Mouse (Mus musculus) lung, embryonic 15.5 days (tissue): Measurements from ENCODE around the gene Itga3. TPM values are rescaled to one million over a fixed set of nuclear protein-coding genes. Genes with fewer than 3 reads are reported as not detected.

ENCODE experiments used
- ATAC-seq: fragments of 200-750 bp; cut with Nextera tagmentation; 2 replicates; pipeline ENCODE4 v1.8.0; 2017; ENCODE audit warnings: moderate number of reproducible peaks, borderline replicate concordance; ENCODE audit not compliant: low FRiP score, low TSS enrichment; ENCODE audit errors: extremely low read depth
- H3K27ac ChIP-seq: fragments of 300-500 bp; sonication (generic); 2 replicates; pipeline ENCODE4 v1.5.1; 2015; ENCODE audit warnings: moderate library complexity, mild to moderate bottlenecking, inconsistent platforms
- H3K27me3 ChIP-seq: fragments of 300-500 bp; sonication (generic); 2 replicates; pipeline ENCODE4 v1.6.1; 2015; ENCODE audit warnings: inconsistent platforms
- H3K36me3 ChIP-seq: fragments of 300-500 bp; sonication (generic); 2 replicates; pipeline ENCODE4 v1.6.1; 2015; ENCODE audit warnings: inconsistent platforms
- H3K4me1 ChIP-seq: fragments of 300-500 bp; sonication (generic); 2 replicates; pipeline ENCODE4 v1.6.1; 2015; ENCODE audit warnings: inconsistent platforms
- H3K4me2 ChIP-seq: fragments of 300-500 bp; sonication (generic); 2 replicates; pipeline ENCODE4 v1.6.1; 2015; ENCODE audit warnings: inconsistent platforms, mild to moderate bottlenecking, moderate library complexity
- H3K4me3 ChIP-seq: fragments of 300-500 bp; sonication (generic); 2 replicates; pipeline ENCODE4 v1.5.1; 2015; ENCODE audit warnings: mild to moderate bottlenecking, inconsistent platforms
- H3K9ac ChIP-seq: fragments of 300-500 bp; sonication (generic); 2 replicates; pipeline ENCODE4 v1.6.1; 2015; ENCODE audit warnings: inconsistent platforms
- H3K9me3 ChIP-seq: fragments of 300-500 bp; sonication (generic); 2 replicates; pipeline ENCODE4 v1.6.1; 2016; ENCODE audit warnings: inconsistent platforms
- WGBS: fragments of 180-500 bp; shearing (Covaris S2); methylation state at CpG from one replicate; pipeline ENCODE4 v1.1.7; 2015; 5-methylcytosine and 5-hydroxymethylcytosine counted together
- polyA plus RNA-seq: library from polyadenylated mRNA; unstranded; fragments of >200 nt; fragmentation: Nextera tagmentation; extraction: Ambion mirVana; gene quantifications from 2 replicates; pipeline ENCODE4 v1.2.1, GENCODE M21; 2015

The Itga3 gene
- polyA plus RNA-seq, 1 experiment from 2014 or later, result 27.3 TPM

- peak overlapping the region; percentile 78 for H3K9ac ChIP-seq
- peak; percentile 29; the same call in 1 of the 2 replicates for ATAC-seq
- H3K27ac ChIP-seq, result peak overlapping the region; percentile 95
- peak overlapping the region; percentile 74 for H3K4me3 ChIP-seq
- 25% methylated on average over 15 of the region's 15 CpGs for WGBS
- no peaks in the 10 kb centered on the region for H3K9me3 ChIP-seq
- peaks cover 12% of the 10 kb centered on the region for H3K36me3 ChIP-seq
- peak overlapping the region; percentile 96 for H3K4me2 ChIP-seq
- H3K27me3 ChIP-seq, result no peaks in the 10 kb centered on the region
- H3K4me1 ChIP-seq, result peaks cover 42% of the 10 kb centered on the region
Measured at GRCm38 (mm10) chr11:95008661-95009628, 67.7 kb downstream of the Itga3 start.

GRCm38 (mm10) chr11:95007418-95007817 is 69.2 kb downstream of the Itga3 start:
- no peak overlapping the region for H3K4me2 ChIP-seq
- WGBS, result 47% methylated on average over 3 of the region's 3 CpGs
- H3K9ac ChIP-seq, result no peak overlapping the region
- no peaks in the 10 kb centered on the region for H3K27me3 ChIP-seq
- no peak for ATAC-seq
- H3K4me1 ChIP-seq, result peaks cover 42% of the 10 kb centered on the region
- no peaks in the 10 kb centered on the region for H3K9me3 ChIP-seq
- peak overlapping the region; percentile 67; the same call in 1 of the 2 replicates for H3K27ac ChIP-seq
- H3K4me3 ChIP-seq, result no peak overlapping the region
- H3K36me3 ChIP-seq, result peaks cover 25% of the 10 kb centered on the region

GRCm38 (mm10) chr11:95006525-95007219 is 69.9 kb downstream of the Itga3 start:
- no peaks in the 10 kb centered on the region for H3K27me3 ChIP-seq
- ATAC-seq, result peak; percentile 61; the same call in 1 of the 2 replicates
- peaks cover 37% of the 10 kb centered on the region for H3K4me1 ChIP-seq
- peak overlapping the region; percentile 67 for H3K4me2 ChIP-seq
- H3K4me3 ChIP-seq, result peak overlapping the region; percentile 40
- peak overlapping the region; percentile 67 for H3K27ac ChIP-seq
- H3K9ac ChIP-seq, result peak overlapping the region; percentile 30
- no peaks in the 10 kb centered on the region for H3K9me3 ChIP-seq
- H3K36me3 ChIP-seq, result peaks cover 33% of the 10 kb centered on the region
- WGBS, result 1% methylated on average over 27 of the region's 27 CpGs

GRCm38 (mm10) chr11:95006038-95006437 is 70.6 kb downstream of the Itga3 start:
- Histone ChIP-seq H3K4me1 (peaks cover 33% of the 10 kb centered on the region), H3K9me3 (no peaks in the 10 kb centered on the region), H3K4me3 (peak overlapping the region; percentile 40), H3K27me3 (no peaks in the 10 kb centered on the region), H3K9ac (peak overlapping the region; percentile 16; the same call in 1 of the 2 replicates), H3K36me3 (peaks cover 38% of the 10 kb centered on the region), H3K27ac (peak overlapping the region; percentile 67), H3K4me2 (peak overlapping the region; percentile 67)
- no peak for ATAC-seq
- WGBS, result 34% methylated on average over 4 of the region's 4 CpGs

GRCm38 (mm10) chr11:95004937-95005198 is 71.7 kb downstream of the Itga3 start:
- no peak overlapping the region for H3K27ac ChIP-seq
- H3K9ac ChIP-seq, result no peak overlapping the region
- H3K4me2 ChIP-seq, result no peak overlapping the region
- no peaks in the 10 kb centered on the region for H3K9me3 ChIP-seq
- peaks cover 39% of the 10 kb centered on the region for H3K4me1 ChIP-seq
- H3K36me3 ChIP-seq, result peaks cover 38% of the 10 kb centered on the region
- WGBS, result 65% methylated on average over 6 of the region's 6 CpGs
- no peaks in the 10 kb centered on the region for H3K27me3 ChIP-seq
- ATAC-seq, result no peak
- H3K4me3 ChIP-seq, result no peak overlapping the region

GRCm38 (mm10) chr11:95004136-95004936 is 72.3 kb downstream of the Itga3 start:
- Histone ChIP-seq H3K27ac (no peak overlapping the region), H3K27me3 (no peaks in the 10 kb centered on the region), H3K9ac (no peak overlapping the region), H3K36me3 (peaks cover 41% of the 10 kb centered on the region), H3K4me3 (no peak overlapping the region), H3K4me1 (peaks cover 36% of the 10 kb centered on the region), H3K9me3 (no peaks in the 10 kb centered on the region), H3K4me2 (no peak overlapping the region)
- ATAC-seq, result no peak
- WGBS, result 87% methylated on average over 12 of the region's 12 CpGs

GRCm38 (mm10) chr11:95002705-95003104 is 73.9 kb downstream of the Itga3 start:
- no peak for ATAC-seq
- peaks cover 32% of the 10 kb centered on the region for H3K4me1 ChIP-seq
- H3K27ac ChIP-seq, result no peak overlapping the region
- H3K4me3 ChIP-seq, result no peak overlapping the region
- 91% methylated on average over 8 of the region's 8 CpGs for WGBS
- peaks cover 57% of the 10 kb centered on the region for H3K36me3 ChIP-seq
- no peaks in the 10 kb centered on the region for H3K9me3 ChIP-seq
- H3K9ac ChIP-seq, result no peak overlapping the region
- no peaks in the 10 kb centered on the region for H3K27me3 ChIP-seq
- H3K4me2 ChIP-seq, result no peak overlapping the region

- Histone ChIP-seq H3K36me3 (peaks cover 67% of the 10 kb centered on the region), H3K4me3 (no peak overlapping the region), H3K4me1 (peaks cover 24% of the 10 kb centered on the region), H3K4me2 (no peak overlapping the region), H3K9me3 (no peaks in the 10 kb centered on the region), H3K27me3 (no peaks in the 10 kb centered on the region), H3K9ac (no peak overlapping the region; the same call in 1 of the 2 replicates), H3K27ac (no peak overlapping the region; the same call in 1 of the 2 replicates)
- ATAC-seq, result no peak
- WGBS, result 84% methylated on average over 21 of the region's 21 CpGs
Measured at GRCm38 (mm10) chr11:95001584-95002347, 74.8 kb downstream of the Itga3 start.

- Histone ChIP-seq H3K4me2 (peak overlapping the region; percentile 29), H3K36me3 (peaks cover 74% of the 10 kb centered on the region), H3K9me3 (no peaks in the 10 kb centered on the region), H3K9ac (no peak overlapping the region), H3K4me3 (0 out of 2 replicates have a peak overlapping the region, but pooled peaks have one; percentile 3), H3K27ac (peak overlapping the region; percentile 81), H3K4me1 (peaks cover 22% of the 10 kb centered on the region), H3K27me3 (no peaks in the 10 kb centered on the region)
- peak; percentile 53 for ATAC-seq
- WGBS, result 3% methylated on average over 8 of the region's 8 CpGs
Measured at GRCm38 (mm10) chr11:95001058-95001457, 75.5 kb downstream of the Itga3 start.

- H3K9me3 ChIP-seq, result no peaks in the 10 kb centered on the region
- H3K4me2 ChIP-seq, result peak overlapping the region; percentile 29
- H3K4me3 ChIP-seq, result 0 out of 2 replicates have a peak overlapping the region, but pooled peaks have one; percentile 3
- peaks cover 24% of the 10 kb centered on the region for H3K4me1 ChIP-seq
- 18% methylated on average over 4 of the region's 4 CpGs for WGBS
- ATAC-seq, result peak; percentile 10; the same call in 1 of the 2 replicates
- no peak overlapping the region for H3K9ac ChIP-seq
- H3K27me3 ChIP-seq, result no peaks in the 10 kb centered on the region
- H3K36me3 ChIP-seq, result peaks cover 74% of the 10 kb centered on the region
- H3K27ac ChIP-seq, result peak overlapping the region; percentile 81
Measured at GRCm38 (mm10) chr11:95000548-95000947, 76.1 kb downstream of the Itga3 start.

GRCm38 (mm10) chr11:95000128-95000527 is 76.5 kb downstream of the Itga3 start:
- no peak for ATAC-seq
- no peak overlapping the region for H3K4me3 ChIP-seq
- no peak overlapping the region for H3K9ac ChIP-seq
- H3K4me2 ChIP-seq, result no peak overlapping the region
- no peaks in the 10 kb centered on the region for H3K9me3 ChIP-seq
- peak overlapping the region; percentile 81 for H3K27ac ChIP-seq
- peaks cover 29% of the 10 kb centered on the region for H3K4me1 ChIP-seq
- peaks cover 70% of the 10 kb centered on the region for H3K36me3 ChIP-seq
- whole genome bisulfite sequencing, result 63% methylated on average over 8 of the region's 8 CpGs
- H3K27me3 ChIP-seq, result no peaks in the 10 kb centered on the region
